Mouse (Mus musculus) kidney, postnatal 0 days (tissue): ENCODE results near the gene Tnfsf11. TPM values are rescaled to one million over a fixed set of nuclear protein-coding genes. Genes with fewer than 3 reads are reported as not detected.

Experiments used
- ATAC-seq: fragments of 200-750 bp; cut with Nextera tagmentation; replicated peaks from 2 replicates; pipeline ENCODE4 v1.8.0; 2017; ENCODE audit warnings: low read depth, moderate number of reproducible peaks, moderate TSS enrichment, moderate library complexity; ENCODE audit not compliant: low FRiP score
- DNase-seq: peaks from one replicate; pipeline ENCODE4 v3.0.0-alpha.2; 2016; ENCODE audit warnings: low spot score
- H3K27ac ChIP-seq: fragments of 300-500 bp; sonication (generic); 2 replicates; pipeline ENCODE4 v1.5.1; 2014; ENCODE audit warnings: mild to moderate bottlenecking
- H3K27me3 ChIP-seq: fragments of 300-500 bp; sonication (generic); 2 replicates; pipeline ENCODE4 v1.6.1; 2014; ENCODE audit warnings: low read length, mixed read lengths; ENCODE audit not compliant: insufficient read depth
- H3K36me3 ChIP-seq: fragments of 300-500 bp; sonication (generic); 2 replicates; pipeline ENCODE4 v1.6.1; 2014; ENCODE audit warnings: low read length, mixed read lengths; ENCODE audit not compliant: insufficient read depth
- H3K4me1 ChIP-seq: fragments of 300-500 bp; sonication (generic); replicated peaks from 2 replicates; pipeline ENCODE4 v1.6.1; 2014; ENCODE audit warnings: antibody characterized with exemption, low read length, mixed read lengths; ENCODE audit not compliant: insufficient read depth
- H3K4me2 ChIP-seq: fragments of 300-500 bp; sonication (generic); 2 replicates; pipeline ENCODE4 v1.6.1; 2014; ENCODE audit warnings: mild to moderate bottlenecking, low read length, moderate library complexity, mixed read lengths
- H3K4me3 ChIP-seq: fragments of 300-500 bp; sonication (generic); replicated peaks from 2 replicates; pipeline ENCODE4 v1.5.1; 2014; ENCODE audit warnings: low read depth, low read length
- H3K9ac ChIP-seq: fragments of 300-500 bp; sonication (generic); 2 replicates; pipeline ENCODE4 v1.6.1; 2014; ENCODE audit warnings: low read depth, low read length
- H3K9me3 ChIP-seq: fragments of 300-500 bp; sonication (generic); replicated peaks from 2 replicates; pipeline ENCODE4 v1.6.1; 2016; ENCODE audit warnings: low read length, inconsistent platforms, mixed read lengths
- CTCF ChIP-seq: IDR thresholded peaks from 2 replicates; pipeline ENCODE4 v1.5.1; 2016; ENCODE audit warnings: antibody characterized with exemption, low read depth, mild to moderate bottlenecking, moderate library complexity
- WGBS: fragments of 180-500 bp; shearing (Covaris S2); extraction: QIAGEN DNeasy Blood & Tissue Kit; methylation state at CpG from one replicate; pipeline ENCODE4 v1.1.7; 2014; 5-methylcytosine and 5-hydroxymethylcytosine counted together
- microRNA-seq: library from miRNA; unstranded; fragments of <30 nt; microRNA quantifications from one replicate; pipeline ENCODE4, GENCODE M21; 2016
- polyA plus RNA-seq: library from polyadenylated mRNA; unstranded; fragments of >200 nt; fragmentation: Nextera tagmentation; extraction: Ambion mirVana; gene quantifications from 2 replicates; pipeline ENCODE4 v1.2.1, GENCODE M21; 2015

Gene Tnfsf11
- polyA plus RNA-seq, 1 experiment from 2014 or later: 0.45 TPM

DNA sequence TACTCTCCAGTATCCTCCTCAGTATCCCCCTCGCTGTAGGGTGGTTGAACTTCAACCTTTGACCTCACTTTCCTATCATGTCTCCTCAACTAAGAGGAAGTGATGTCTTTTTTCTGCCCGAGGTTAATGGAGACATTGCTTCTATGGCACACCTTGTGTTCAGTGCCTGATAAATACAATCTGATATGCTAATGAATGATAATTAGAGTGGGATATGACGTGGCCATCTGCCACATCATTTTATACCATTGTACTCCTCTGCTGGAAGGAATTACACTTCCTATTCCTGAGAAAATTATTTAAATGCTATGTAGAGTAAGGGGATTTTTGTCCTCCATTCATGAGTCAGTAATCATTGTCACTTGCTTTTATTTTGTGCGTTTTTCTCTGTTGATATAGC, 78.8 kb downstream of the Tnfsf11 start:
- no peak overlapping the region for H3K9ac ChIP-seq
- no peak overlapping the region for H3K4me3 ChIP-seq

More for the DNA sequence above, 78.8 kb downstream of the Tnfsf11 start:
- Histone ChIP-seq H3K4me1 (no peaks in the 10 kb centered on the region), H3K4me2 (no peak overlapping the region), H3K9me3 (no peaks in the 10 kb centered on the region), H3K36me3 (no peaks in the 10 kb centered on the region), H3K27ac (no peak overlapping the region), H3K27me3 (no peaks in the 10 kb centered on the region)
- no peak for TF ChIP-seq CTCF
- ATAC-seq: no peak
- DNase-seq: no peak
- 65% methylated on average over 4 of the region's 4 CpGs for WGBS

Small RNAs within 50 kb of the gene (microRNA-seq; reads per million reads assigned to microRNA genes)
- gene Gm23652: not detected

Other genes with a start within 250 kb of the Tnfsf11 start
- gene Fam216b, start 219.0 kb downstream of the Tnfsf11 start, polyA plus RNA-seq: not detected in 2 replicates
- 12.2 and 13.0 TPM in 2 replicates for gene Akap11, start 228.8 kb upstream of the Tnfsf11 start, polyA plus RNA-seq